8 mouse cellular contexts compared by ENCODE assay signal in the genomic region with DNA sequence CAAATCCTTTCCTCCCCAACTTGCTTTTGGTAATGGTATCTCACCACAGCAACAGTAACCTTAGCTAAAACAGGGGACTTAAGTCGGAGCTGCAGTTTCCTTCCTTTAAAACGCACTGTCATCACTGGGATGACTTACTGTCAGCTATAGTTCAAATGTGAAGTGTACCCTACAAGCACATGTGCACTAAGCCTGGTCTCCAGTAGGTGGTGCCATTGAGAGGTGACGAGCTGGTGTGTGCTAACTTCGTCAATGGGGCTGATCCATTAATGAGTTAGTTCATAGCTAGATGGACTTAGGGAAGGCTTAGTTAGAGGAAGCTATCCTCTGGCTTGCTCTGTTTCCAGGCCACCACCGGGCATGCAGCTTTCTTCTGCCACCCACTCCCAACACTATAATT. TPM values are rescaled to one million over a fixed set of nuclear protein-coding genes. Genes with fewer than 3 reads are reported as not detected.
DNase-seq lines count a peak whose midpoint lies in the region; ATAC-seq and TF ChIP-seq lines count a peak whose summit lies in the region.

No protein-coding gene starts in this region.

- WGBS in neural tube, embryonic 15.5 days, result 12% methylated on average over 5 of the region's 5 CpGs
- WGBS in forebrain, embryonic 10.5 days, result 19% methylated on average over 5 of the region's 5 CpGs
- WGBS in hindbrain, embryonic 15.5 days, result 15% methylated on average over 5 of the region's 5 CpGs
- WGBS in thymus, adult 2 months, result 6% methylated on average over 5 of the region's 5 CpGs

- no peaks in the 10 kb centered on the region for H3K36me3 ChIP-seq in neural tube, embryonic 15.5 days
- peaks cover 9% of the 10 kb centered on the region for H3K36me3 ChIP-seq in forebrain, embryonic 10.5 days (replicated peaks)
- no peaks in the 10 kb centered on the region for H3K36me3 ChIP-seq in hindbrain, embryonic 15.5 days
- no peaks in the 10 kb centered on the region for H3K36me3 ChIP-seq in thymus, adult 2 months (ENCODE audit: control insufficient read depth, insufficient read depth, low read length)

- TF ChIP-seq CTCF in thymus, adult 2 months (IDR thresholded peaks at IDR 0.05; ENCODE audit: borderline replicate concordance, control insufficient read depth, extremely low read depth, insufficient read depth, low read length, poor library complexity), result no peak

- no peak overlapping the region for H3K9ac ChIP-seq in neural tube, embryonic 15.5 days (replicated peaks)
- no peak overlapping the region for H3K9ac ChIP-seq in hindbrain, embryonic 15.5 days

- peaks cover 25% of the 10 kb centered on the region for H3K4me1 ChIP-seq in neural tube, embryonic 15.5 days
- H3K4me1 ChIP-seq in forebrain, embryonic 10.5 days, result peaks cover 53% of the 10 kb centered on the region
- peaks cover 24% of the 10 kb centered on the region for H3K4me1 ChIP-seq in hindbrain, embryonic 15.5 days (replicated peaks)
- 0 out of 2 replicates have a peak, but pooled peaks cover 7% of the 10 kb centered on the region for H3K4me1 ChIP-seq in thymus, adult 2 months (replicated peaks; ENCODE audit: control insufficient read depth, insufficient read depth, low read length)

- no peaks in the 10 kb centered on the region for H3K9me3 ChIP-seq in neural tube, embryonic 15.5 days (replicated peaks)
- no peaks in the 10 kb centered on the region for H3K9me3 ChIP-seq in forebrain, embryonic 10.5 days
- no peaks in the 10 kb centered on the region for H3K9me3 ChIP-seq in hindbrain, embryonic 15.5 days

- no peak overlapping the region for H3K4me2 ChIP-seq in neural tube, embryonic 15.5 days
- no peak overlapping the region for H3K4me2 ChIP-seq in hindbrain, embryonic 15.5 days

- ATAC-seq in neural tube, embryonic 15.5 days (ENCODE audit: low FRiP score), result no peak
- 0 out of 2 replicates have a peak, but pooled peaks have one; percentile 15 for ATAC-seq in hindbrain, embryonic 15.5 days (ENCODE audit: low FRiP score, low read depth)
- ATAC-seq in monocyte, adult 5-6 weeks (replicated peaks; ENCODE audit: insufficient number of reproducible peaks, low FRiP score, low TSS enrichment, poor library complexity, severe bottlenecking), result peak; percentile 60

- no peak for TF ChIP-seq POLR2A in thymus, adult 2 months (IDR thresholded peaks at IDR 0.05; ENCODE audit: control insufficient read depth, extremely low read depth, insufficient read depth, low read length, poor library complexity)

- peaks cover 13% of the 10 kb centered on the region for H3K27me3 ChIP-seq in neural tube, embryonic 15.5 days (replicated peaks)
- H3K27me3 ChIP-seq in forebrain, embryonic 10.5 days (ENCODE audit: poor library complexity, severe bottlenecking), result peaks cover 60% of the 10 kb centered on the region
- H3K27me3 ChIP-seq in hindbrain, embryonic 15.5 days, result peaks cover 8% of the 10 kb centered on the region; the same call in 1 of the 2 replicates
- H3K27me3 ChIP-seq in thymus, adult 2 months (ENCODE audit: control insufficient read depth, insufficient read depth, low read length), result peaks cover 4% of the 10 kb centered on the region; the same call in 1 of the 2 replicates

- H3K27ac ChIP-seq in neural tube, embryonic 15.5 days (replicated peaks), result no peak overlapping the region
- no peak overlapping the region for H3K27ac ChIP-seq in forebrain, embryonic 10.5 days
- H3K27ac ChIP-seq in hindbrain, embryonic 15.5 days (replicated peaks), result no peak overlapping the region
- H3K27ac ChIP-seq in thymus, adult 2 months (ENCODE audit: control insufficient read depth, insufficient read depth, low read length), result no peak overlapping the region

- intact Hi-C loops in left cerebral cortex, postnatal 36 days (cut with DNase I), result loop anchor here (2.0 to 5.0 kb wide), 3 partner anchors 82 to 155 kb away; a partner anchor contains a TSS

- peak; percentile 72 for DNase-seq in neural tube, embryonic 10.5 days (ENCODE audit: extremely low spot score, low spot score)
- peak; percentile 90 for DNase-seq in brain, adult 2 months (ENCODE audit: low read depth, low spot score)
- peak; percentile 69 for DNase-seq in forebrain, embryonic 10.5 days (ENCODE audit: extremely low spot score, low spot score)
- peak; percentile 60 to 69 for DNase-seq in left cerebral cortex, postnatal 36 days (ENCODE audit: low spot score in 2 of 2)
- peak; percentile 72 for DNase-seq in thymus, adult 2 months

- no peak overlapping the region for H3K4me3 ChIP-seq in neural tube, embryonic 15.5 days (replicated peaks)
- no peak overlapping the region for H3K4me3 ChIP-seq in forebrain, embryonic 10.5 days
- H3K4me3 ChIP-seq in hindbrain, embryonic 15.5 days, result no peak overlapping the region
- no peak overlapping the region for H3K4me3 ChIP-seq in thymus, adult 2 months (ENCODE audit: control insufficient read depth, insufficient read depth, low read length)

RNA-seq across cellular contexts. Expression of a gene that starts 10.8 kb away (rescaled TPM):
- polyA plus RNA-seq in neural tube, embryonic 15.5 days (2015; fragmentation: Nextera tagmentation; extraction: Ambion mirVana), result 19.1 and 33.3 TPM in 2 replicates
- 265 and 279 TPM in 2 replicates for polyA plus RNA-seq in forebrain, embryonic 10.5 days (2016; fragmentation: Nextera tagmentation; extraction: Ambion mirVana)
- polyA plus RNA-seq in hindbrain, embryonic 15.5 days (2015; fragmentation: Nextera tagmentation; extraction: Ambion mirVana), result 35.4 and 41.2 TPM in 2 replicates
- 1 to 10 TPM in 1 of 2 experiments, under 1 TPM in 1; 0.43 to 1.1 TPM for total RNA-seq in left cerebral cortex, postnatal 36 days (2021)
- total RNA-seq in monocyte, adult 5-6 weeks (2017), result not detected in 3 replicates
- polyA plus RNA-seq in thymus, adult 2 months (2012; rRNA removed), result 40.8 and 48.0 TPM in 2 replicates

RNA-seq across cellular contexts. Expression of a gene that starts 15.3 kb away (rescaled TPM):
- 0.36 and 0.41 TPM in 2 replicates for polyA plus RNA-seq in neural tube, embryonic 15.5 days (2015; fragmentation: Nextera tagmentation; extraction: Ambion mirVana)
- polyA plus RNA-seq in forebrain, embryonic 10.5 days (2016; fragmentation: Nextera tagmentation; extraction: Ambion mirVana), result 0.64 and 0.66 TPM in 2 replicates
- 0.38 and 0.43 TPM in 2 replicates for polyA plus RNA-seq in hindbrain, embryonic 15.5 days (2015; fragmentation: Nextera tagmentation; extraction: Ambion mirVana)
- not detected for total RNA-seq in left cerebral cortex, postnatal 36 days (2021)
- total RNA-seq in monocyte, adult 5-6 weeks (2017), result 0.67 TPM in 1 of 3 replicates, not detected in the others
- 0.54 and 0.89 TPM in 2 replicates for polyA plus RNA-seq in thymus, adult 2 months (2012; rRNA removed)
